Mouse (Mus musculus): Measurements from ENCODE around the gene Prr32.

Prr32 gene

DNA sequence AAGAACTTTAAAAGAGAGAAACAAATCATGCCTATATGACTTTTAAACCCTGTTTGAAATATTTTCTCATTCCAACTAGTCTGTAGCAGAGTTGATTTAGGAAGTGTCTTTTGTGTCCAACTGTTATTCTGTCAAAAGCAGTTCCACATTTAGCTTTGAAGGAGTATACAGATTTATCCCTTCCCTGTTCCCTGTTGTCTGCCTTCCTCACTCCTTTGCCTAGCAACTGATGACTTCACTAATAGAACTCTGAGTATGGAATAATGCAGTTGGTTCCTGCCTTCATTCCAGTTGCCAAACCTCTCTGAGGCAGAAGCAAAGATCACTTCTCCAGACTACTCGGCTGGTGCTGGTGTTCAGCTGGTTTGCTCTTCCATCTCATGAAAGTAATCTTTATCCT, at the start of gene Prr32:
Gene Prr32, plus strand, starts transcription at position 301 of the 400 bp plus-strand sequence.
- DNase-seq (ENCODE audit: low read depth, low spot score): no peak
